Mouse (Mus musculus): ENCODE data around the gene Epha1.

Gene Epha1

DNA sequence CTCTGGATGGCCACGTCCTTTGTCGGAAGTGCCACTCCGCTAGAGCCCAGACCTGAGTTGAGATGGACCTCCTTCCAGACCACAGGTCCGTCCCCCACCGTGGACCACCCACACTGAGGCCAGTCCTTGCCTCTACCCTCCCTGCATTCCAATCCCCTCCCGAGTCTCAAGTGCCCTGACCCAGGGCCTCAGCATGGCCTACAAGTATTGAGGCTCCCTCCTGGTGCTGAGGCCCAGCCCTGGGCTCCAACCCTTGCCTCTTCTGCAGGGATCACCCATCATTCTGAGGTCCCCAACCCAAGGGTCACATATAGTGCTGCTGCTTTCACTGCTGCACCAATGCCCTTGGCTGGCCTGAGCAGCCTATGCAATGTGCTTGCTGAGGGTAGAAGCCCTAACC, 15.2 kb downstream of the Epha1 start:
- in situ Hi-C loops (cut with MboI; ENCODE audit: low pct_unique_long_range_greater_than_20kb in 1 of 2, low sequenced_read_pairs in 2 of 2, unreplicated experiment in 1 of 2), result no loop called here

DNA sequence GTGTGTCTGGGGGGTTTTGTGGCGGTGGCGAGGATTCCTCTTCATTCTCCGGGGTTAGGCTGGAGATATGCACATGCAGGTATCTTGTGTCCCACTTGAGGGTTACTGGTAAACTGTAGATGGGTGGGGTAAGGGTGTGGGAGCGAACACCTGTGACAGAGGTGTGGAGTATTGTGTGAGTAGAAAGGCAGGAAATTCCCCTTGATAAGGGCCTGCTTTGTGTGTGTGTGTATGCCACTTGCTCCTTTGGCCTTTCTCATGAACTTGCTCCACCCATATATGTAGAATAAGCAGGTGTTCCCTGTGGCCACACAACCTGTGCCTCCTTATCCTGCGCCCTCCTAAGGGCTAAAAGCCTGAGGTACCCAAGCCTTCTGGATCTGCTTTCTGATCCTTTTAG, 16.2 kb downstream of the Epha1 start:
- in situ Hi-C loops (cut with MboI; ENCODE audit: low pct_unique_long_range_greater_than_20kb in 1 of 2, low sequenced_read_pairs in 2 of 2, unreplicated experiment in 1 of 2), result no loop called here

DNA sequence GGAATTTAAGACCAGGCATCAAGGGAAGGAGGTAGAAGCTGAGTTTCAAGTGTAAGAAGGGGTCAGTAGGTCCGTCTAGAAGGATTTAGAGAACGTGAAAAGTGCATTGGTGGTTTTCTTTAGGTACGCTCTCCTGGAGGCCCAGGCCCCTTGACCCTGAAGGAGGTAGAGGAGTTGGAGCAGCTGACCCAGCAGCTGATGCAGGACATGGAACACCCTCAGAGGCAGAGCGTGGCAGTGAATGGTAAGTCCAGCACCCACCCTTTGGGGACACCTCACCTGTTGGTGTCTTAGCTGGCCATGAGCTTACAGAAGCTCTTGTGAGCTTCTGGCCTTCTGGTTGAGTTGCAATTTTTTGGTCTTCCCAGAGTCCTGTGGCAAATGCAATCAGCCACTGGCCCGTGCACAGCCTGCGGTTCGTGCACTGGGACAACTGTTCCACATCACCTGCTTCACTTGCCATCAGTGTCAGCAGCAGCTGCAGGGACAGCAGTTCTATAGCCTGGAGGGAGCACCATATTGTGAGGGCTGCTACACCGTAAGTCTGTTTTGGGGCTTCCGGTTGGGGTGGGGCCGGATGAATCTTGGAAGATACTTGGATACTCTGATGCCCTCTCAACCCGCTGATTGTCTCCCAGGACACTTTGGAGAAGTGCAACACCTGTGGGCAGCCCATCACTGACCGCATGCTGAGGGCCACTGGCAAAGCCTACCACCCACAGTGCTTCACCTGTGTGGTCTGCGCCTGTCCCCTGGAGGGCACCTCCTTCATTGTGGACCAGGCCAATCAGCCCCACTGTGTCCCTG, 17.1 kb downstream of the Epha1 start:
- in situ Hi-C loops (cut with MboI; ENCODE audit: low pct_unique_long_range_greater_than_20kb in 1 of 2, low sequenced_read_pairs in 2 of 2, unreplicated experiment in 1 of 2), result no loop called here

DNA sequence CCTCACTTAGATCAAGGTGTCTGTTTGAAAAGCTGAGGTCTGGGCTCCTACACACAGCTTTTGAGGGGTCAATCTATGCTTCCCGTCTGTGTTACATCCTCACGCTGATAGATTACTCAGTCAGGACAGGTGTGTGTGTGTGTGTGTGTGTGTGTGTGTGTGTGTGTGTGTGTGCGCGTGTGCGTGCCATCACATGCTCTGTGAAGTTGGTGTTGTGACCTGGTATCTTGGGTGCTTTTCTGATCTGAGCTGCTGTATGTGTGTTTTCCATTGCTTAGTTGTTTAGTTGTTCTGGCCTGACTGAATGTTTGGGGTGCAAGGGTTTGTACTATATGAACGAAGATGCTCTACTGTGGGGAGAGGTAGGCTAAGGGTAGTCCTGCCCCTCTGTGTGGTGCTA, 17.7 kb downstream of the Epha1 start:
- in situ Hi-C loops (cut with MboI; ENCODE audit: low pct_unique_long_range_greater_than_20kb in 1 of 2, low sequenced_read_pairs in 2 of 2, unreplicated experiment in 1 of 2), result no loop called here

DNA sequence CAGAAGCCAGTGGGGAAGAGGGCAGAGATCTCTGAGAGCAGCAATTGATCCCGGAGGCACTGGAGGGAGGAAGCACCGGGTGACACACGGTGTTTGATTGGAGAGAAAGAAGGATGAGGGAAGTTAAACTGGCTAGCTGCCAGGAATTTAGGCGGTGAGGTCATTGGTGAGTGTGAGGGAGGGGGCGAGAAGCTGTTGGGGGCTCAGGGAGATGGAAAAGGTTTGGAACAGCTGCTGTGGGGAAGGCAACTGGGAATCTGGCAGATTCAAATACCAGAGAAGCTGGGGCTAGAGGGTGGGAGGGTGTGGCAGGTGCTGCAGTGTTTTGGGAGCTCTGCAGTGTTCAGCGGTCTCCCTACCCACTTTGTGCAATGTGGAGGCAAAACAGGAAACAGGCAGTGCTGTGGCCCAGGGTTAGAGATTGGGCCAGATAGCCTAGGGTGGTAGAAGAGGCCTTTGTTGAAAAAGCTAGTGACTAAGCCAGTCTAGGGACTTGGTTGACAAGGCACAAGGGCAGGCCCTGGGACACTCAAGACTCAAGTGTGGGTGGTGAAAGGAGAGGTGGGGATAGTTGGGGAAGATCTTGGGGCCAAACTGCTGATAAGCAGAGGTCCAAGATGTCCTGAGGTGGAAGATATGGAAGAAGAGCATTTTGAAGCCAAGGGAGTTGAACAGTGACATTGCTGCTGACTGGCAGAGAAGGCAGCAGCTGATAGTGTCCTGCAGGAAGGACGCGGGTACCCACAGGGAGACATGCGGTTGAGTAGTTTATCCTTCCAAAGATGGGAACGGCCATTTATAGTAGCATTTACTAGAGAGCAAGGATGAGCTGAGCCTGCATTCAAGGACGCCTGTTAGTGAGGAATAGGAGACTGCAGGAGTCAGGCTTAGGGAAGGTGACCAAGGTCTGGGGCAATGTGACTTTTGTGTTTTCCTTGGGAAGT, 18.7 kb downstream of the Epha1 start:
- in situ Hi-C loops (cut with MboI; ENCODE audit: low pct_unique_long_range_greater_than_20kb in 1 of 2, low sequenced_read_pairs in 2 of 2, unreplicated experiment in 1 of 2), result no loop called here

GRCm38 (mm10) chr6:42353180-42353579, 19.9 kb downstream of the Epha1 start:
- in situ Hi-C loops (cut with MboI; ENCODE audit: low pct_unique_long_range_greater_than_20kb in 1 of 2, low sequenced_read_pairs in 2 of 2, unreplicated experiment in 1 of 2), result no loop called here

DNA sequence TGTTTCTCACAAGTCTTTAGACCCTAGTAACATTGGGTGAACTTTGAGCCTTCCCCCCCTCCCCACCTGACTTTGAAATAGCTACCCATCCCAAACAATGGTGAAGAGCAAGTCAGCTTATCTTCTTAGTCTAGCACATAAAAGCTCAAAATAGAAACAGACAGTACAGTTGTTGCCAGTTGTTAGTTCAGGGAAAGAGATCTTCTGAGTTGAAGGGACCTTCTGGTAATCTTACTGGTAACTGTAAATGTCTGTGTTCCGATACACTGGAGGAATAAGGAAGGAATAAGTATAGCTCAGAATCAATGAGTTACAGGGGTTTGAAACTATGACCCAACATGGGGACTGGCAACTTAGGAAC, 20.6 kb downstream of the Epha1 start:
- in situ Hi-C loops (cut with MboI; ENCODE audit: low pct_unique_long_range_greater_than_20kb in 1 of 2, low sequenced_read_pairs in 2 of 2, unreplicated experiment in 1 of 2), result no loop called here

- in situ Hi-C loops (cut with MboI; ENCODE audit: low pct_unique_long_range_greater_than_20kb in 1 of 2, low sequenced_read_pairs in 2 of 2, unreplicated experiment in 1 of 2), result no loop called here
Observed at GRCm38 (mm10) chr6:42351776-42352485, 21.1 kb downstream of the Epha1 start.

DNA sequence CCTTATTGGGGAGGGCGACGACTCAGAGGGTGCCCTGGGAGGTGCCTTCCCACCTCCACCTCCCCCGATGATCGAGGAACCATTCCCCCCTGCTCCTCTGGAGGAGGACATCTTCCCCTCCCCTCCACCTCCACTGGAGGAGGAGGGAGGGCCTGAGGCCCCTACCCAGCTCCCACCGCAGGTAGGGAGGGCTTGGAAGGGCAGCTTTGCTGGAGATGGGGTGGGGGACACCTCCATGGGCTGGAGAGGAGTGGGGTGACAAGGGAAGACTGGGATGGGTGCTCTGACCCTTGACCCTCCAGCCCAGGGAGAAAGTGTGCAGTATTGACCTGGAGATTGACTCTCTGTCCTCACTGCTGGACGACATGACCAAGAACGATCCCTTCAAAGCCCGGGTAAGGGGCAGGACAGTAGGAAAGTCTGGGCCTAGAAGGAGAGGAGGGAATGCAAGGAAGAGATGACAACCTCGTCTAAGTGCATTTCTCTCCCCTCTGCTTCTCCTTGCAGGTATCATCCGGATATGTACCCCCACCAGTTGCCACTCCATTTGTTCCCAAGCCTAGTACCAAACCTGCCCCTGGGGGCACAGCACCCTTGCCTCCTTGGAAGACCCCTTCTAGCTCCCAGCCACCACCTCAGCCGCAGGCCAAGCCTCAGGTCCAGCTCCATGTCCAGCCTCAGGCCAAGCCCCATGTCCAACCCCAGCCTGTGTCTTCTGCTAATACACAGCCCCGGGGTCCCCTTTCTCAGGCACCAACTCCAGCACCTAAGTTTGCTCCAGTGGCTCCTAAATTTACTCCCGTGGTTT, 21.9 kb downstream of the Epha1 start:
- in situ Hi-C loops (cut with MboI; ENCODE audit: low pct_unique_long_range_greater_than_20kb in 1 of 2, low sequenced_read_pairs in 2 of 2, unreplicated experiment in 1 of 2), result no loop called here

GRCm38 (mm10) chr6:42350021-42350967, 22.8 kb downstream of the Epha1 start:
- in situ Hi-C loops (cut with MboI; ENCODE audit: low pct_unique_long_range_greater_than_20kb in 1 of 2, low sequenced_read_pairs in 2 of 2, unreplicated experiment in 1 of 2), result no loop called here

DNA sequence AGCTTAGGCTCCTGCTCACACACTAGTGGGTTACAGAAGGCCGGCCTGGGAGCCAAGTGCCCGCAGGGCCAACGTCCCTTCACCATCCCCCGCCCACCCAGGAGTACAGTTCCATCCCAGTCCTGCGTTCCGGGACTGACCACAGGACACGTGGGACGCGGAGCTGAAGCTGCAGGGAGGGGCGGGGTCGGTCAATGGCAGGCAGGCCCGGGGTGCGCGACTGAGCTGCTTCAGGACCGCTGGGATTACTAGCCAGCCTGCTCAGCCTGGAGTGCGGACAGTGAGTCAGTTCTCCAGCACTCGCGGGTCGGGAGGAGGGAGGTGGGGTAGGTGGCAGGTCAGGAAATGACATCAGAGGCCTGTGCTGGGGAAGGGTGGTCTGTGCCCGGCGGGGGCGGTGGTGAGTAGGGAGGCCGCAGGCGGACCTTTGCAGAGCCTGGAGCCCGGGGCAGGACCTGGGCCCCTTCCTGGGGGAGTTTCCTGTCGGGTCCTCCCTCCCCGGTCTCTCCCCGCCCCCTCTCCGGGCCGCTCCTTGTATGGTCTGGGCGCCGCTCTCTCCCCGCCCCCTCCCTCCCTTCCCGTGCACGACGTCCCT, 23.5 kb downstream of the Epha1 start, which contains the start of gene Zyx:
Gene Zyx (plus strand): TSS at position 205 of the 595 bp plus-strand sequence.
- in situ Hi-C loops (cut with MboI; ENCODE audit: low pct_unique_long_range_greater_than_20kb in 1 of 2, low sequenced_read_pairs in 2 of 2, unreplicated experiment in 1 of 2), result no loop called here

GRCm38 (mm10) chr6:42349006-42349425, 24.1 kb downstream of the Epha1 start:
- in situ Hi-C loops (cut with MboI; ENCODE audit: low pct_unique_long_range_greater_than_20kb in 1 of 2, low sequenced_read_pairs in 2 of 2, unreplicated experiment in 1 of 2), result no loop called here

- in situ Hi-C loops (cut with MboI; ENCODE audit: low pct_unique_long_range_greater_than_20kb in 1 of 2, low sequenced_read_pairs in 2 of 2, unreplicated experiment in 1 of 2), result no loop called here
Observed at GRCm38 (mm10) chr6:42348281-42349005, 24.6 kb downstream of the Epha1 start.

DNA sequence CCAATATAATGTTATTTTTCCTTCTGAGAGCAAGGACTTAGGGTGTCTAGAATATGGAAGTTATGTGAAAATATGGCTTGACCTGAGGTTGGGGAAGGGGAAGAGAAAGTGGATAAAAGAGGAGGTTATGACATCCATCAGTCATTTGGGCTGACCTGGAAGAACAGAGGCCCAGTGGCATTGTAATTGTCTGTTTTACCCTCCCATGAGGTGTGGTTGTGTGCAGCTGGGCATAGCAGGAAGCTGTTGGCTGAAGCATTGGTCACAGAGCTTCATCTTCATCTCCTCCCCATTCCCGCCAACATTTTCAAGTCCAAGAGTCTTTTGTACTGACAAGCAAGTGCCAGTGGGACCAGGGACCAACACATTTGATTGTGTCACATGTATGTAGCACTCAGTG, 28.8 kb downstream of the Epha1 start:
- in situ Hi-C loops (cut with MboI; ENCODE audit: low pct_unique_long_range_greater_than_20kb in 1 of 2, low sequenced_read_pairs in 2 of 2, unreplicated experiment in 1 of 2), result no loop called here

GRCm38 (mm10) chr6:42343361-42344120, 29.5 kb downstream of the Epha1 start:
- in situ Hi-C loops (cut with MboI; ENCODE audit: low pct_unique_long_range_greater_than_20kb in 1 of 2, low sequenced_read_pairs in 2 of 2, unreplicated experiment in 1 of 2), result no loop called here

- in situ Hi-C loops (cut with MboI; ENCODE audit: low pct_unique_long_range_greater_than_20kb in 1 of 2, low sequenced_read_pairs in 2 of 2, unreplicated experiment in 1 of 2), result no loop called here
Observed at GRCm38 (mm10) chr6:42342171-42342570, 30.9 kb downstream of the Epha1 start.
